In the genomic region with DNA sequence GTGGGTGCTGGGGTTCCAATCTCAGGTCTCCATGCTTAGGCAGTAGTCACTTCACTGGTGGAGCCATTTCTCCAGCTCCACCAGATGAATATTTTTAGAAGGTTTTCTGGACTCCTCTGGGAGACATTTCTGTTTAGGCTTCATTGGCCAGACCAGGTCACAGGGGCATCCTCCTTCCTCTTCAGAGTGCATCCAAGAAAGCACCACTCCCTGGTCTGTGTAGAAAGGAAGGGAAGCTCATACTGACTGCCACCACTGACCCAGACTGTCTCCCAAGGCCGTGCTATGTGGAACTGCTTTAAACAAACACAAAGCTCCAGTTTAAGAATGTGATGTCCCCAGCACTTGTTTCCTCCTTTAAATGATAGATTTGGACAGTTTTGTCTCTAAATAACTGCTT, we compare ENCODE assay signal across 20 mouse cellular contexts. TPM values are rescaled to one million over a fixed set of nuclear protein-coding genes. Genes with fewer than 3 reads are reported as not detected.
DNase-seq lines count a peak whose midpoint lies in the region; ATAC-seq lines count a peak whose summit lies in the region.
"Had no signal": no experiment of that assay in that cellular context is flagged by ENCODE, and none has a peak within 500 bp of the region (broad histone marks: within the 10 kb centered on the region; RNA-seq: fewer than 3 reads in every experiment).

No protein-coding gene starts in this region.

- H3K4me2 ChIP-seq in kidney, embryonic 16.5 days (replicated peaks; ENCODE audit: low read depth, low read length) = no peak overlapping the region
- H3K4me2 ChIP-seq: hindbrain, embryonic 12.5 days; limb, embryonic 15.5 days; midbrain, embryonic 11.5 days had no signal

- H3K4me3 ChIP-seq in kidney, embryonic 16.5 days (ENCODE audit: low read length) = no peak overlapping the region
- H3K4me3 ChIP-seq: embryonic facial prominence, embryonic 10.5 days; gastrocnemius, adult 2 months; hindbrain, embryonic 12.5 days; limb, embryonic 15.5 days had no signal

- DNase-seq in adrenal gland, adult 2 months = peak; percentile 4
- DNase-seq in adrenal gland, postnatal 14 days = no peak
- peak; percentile 3 for DNase-seq in lung, postnatal 10 days
- DNase-seq in lung, postnatal 4 days = no peak
- DNase-seq in ovary, adult 18-20 months (ENCODE audit: low spot score) = no peak
- DNase-seq: cerebellum, adult 11-12 months; cerebellum, postnatal 36 days; gastrocnemius, adult 2 months; liver, postnatal 0 days; right cerebral cortex, postnatal 4 days; thymus, postnatal 14 days had no signal

- peaks cover 6% of the 10 kb centered on the region; the same call in 1 of the 2 replicates for H3K4me1 ChIP-seq in kidney, embryonic 16.5 days (ENCODE audit: insufficient read depth, low read length)
- H3K4me1 ChIP-seq: embryonic facial prominence, embryonic 10.5 days; hindbrain, embryonic 12.5 days; limb, embryonic 15.5 days had no signal

- H3K27ac ChIP-seq in kidney, embryonic 16.5 days (ENCODE audit: low read length) = peak overlapping the region; percentile 71; the same call in 1 of the 2 replicates
- H3K27ac ChIP-seq: embryonic facial prominence, embryonic 10.5 days; gastrocnemius, adult 2 months; hindbrain, embryonic 12.5 days; limb, embryonic 15.5 days; stomach, postnatal 0 days had no signal

- H3K9me3 ChIP-seq in kidney, embryonic 16.5 days (ENCODE audit: low read length) = no peaks in the 10 kb centered on the region
- H3K9me3 ChIP-seq: embryonic facial prominence, embryonic 10.5 days; hindbrain, embryonic 12.5 days; limb, embryonic 15.5 days had no signal

- H3K36me3 ChIP-seq in kidney, embryonic 16.5 days (ENCODE audit: insufficient read depth, low read length) = no peaks in the 10 kb centered on the region
- H3K36me3 ChIP-seq: embryonic facial prominence, embryonic 10.5 days; hindbrain, embryonic 12.5 days; limb, embryonic 15.5 days had no signal

- H3K9ac ChIP-seq in kidney, embryonic 16.5 days (replicated peaks; ENCODE audit: low read length) = no peak overlapping the region
- H3K9ac ChIP-seq: hindbrain, embryonic 12.5 days; limb, embryonic 15.5 days; liver, postnatal 0 days had no signal

- no peaks in the 10 kb centered on the region for H3K27me3 ChIP-seq in kidney, embryonic 16.5 days (ENCODE audit: insufficient read depth, low read length)
- H3K27me3 ChIP-seq: hindbrain, embryonic 12.5 days; limb, embryonic 15.5 days; Patski had no signal

- ATAC-seq in kidney, embryonic 16.5 days (ENCODE audit: low FRiP score, low TSS enrichment) = peak; percentile 78; the same call in 1 of the 2 replicates
- no peak for ATAC-seq in granulocyte monocyte progenitor cell, adult 5-6 weeks (replicated peaks; ENCODE audit: poor library complexity, severe bottlenecking)
- ATAC-seq: CD4-positive, CD25-positive, alpha-beta regulatory T cell, adult 4 months; liver, postnatal 0 days; Patski had no signal

- WGBS in kidney, embryonic 16.5 days = 4% methylated on average over 1 of the region's 1 CpGs

RNA-seq across cellular contexts. Expression of gene Nhsl1, which starts 29.3 kb away (rescaled TPM):
- total RNA-seq in adrenal gland, adult 2 months (2021) = 1 to 10 TPM; 3.7 to 4.3 TPM
- 1.5 and 2.2 TPM in 2 replicates for polyA plus RNA-seq in adrenal gland, adult 2 months (2012; rRNA removed)
- total RNA-seq in adrenal gland, postnatal 14 days (2021) = 6.5 and 6.6 TPM in 2 replicates
- 9.3 and 10.7 TPM in 2 replicates for polyA plus RNA-seq in kidney, embryonic 16.5 days (2015; fragmentation: Nextera tagmentation; extraction: Ambion mirVana)
- total RNA-seq in granulocyte monocyte progenitor cell, adult 5-6 weeks (2014; fragmentation: Nextera tagmentation) = 0.15 and 1.7 TPM in 2 replicates
- total RNA-seq in granulocyte monocyte progenitor cell, adult 5-6 weeks (2017) = 0.93 and 1.0 TPM in 2 replicates

RNA-seq across cellular contexts. Expression of gene Ccdc28a, which starts 54.7 kb away (rescaled TPM):
- 10 to 100 TPM; 10.5 to 12.2 TPM for total RNA-seq in adrenal gland, adult 2 months (2021)
- polyA plus RNA-seq in adrenal gland, adult 2 months (2012; rRNA removed) = 15.4 and 18.2 TPM in 2 replicates
- 8.1 and 9.8 TPM in 2 replicates for total RNA-seq in adrenal gland, postnatal 14 days (2021)
- 16.2 and 16.9 TPM in 2 replicates for polyA plus RNA-seq in kidney, embryonic 16.5 days (2015; fragmentation: Nextera tagmentation; extraction: Ambion mirVana)
- total RNA-seq in granulocyte monocyte progenitor cell, adult 5-6 weeks (2014; fragmentation: Nextera tagmentation) = 9.1 and 22.1 TPM in 2 replicates
- total RNA-seq in granulocyte monocyte progenitor cell, adult 5-6 weeks (2017) = 4.7 and 6.7 TPM in 2 replicates

Comparison
In these comparisons a context has a peak if more than half of its experiments do, and no peak if none do; other contexts are left out.
1. DNase-seq: peak in adrenal gland, adult 2 months (single experiment) and lung, postnatal 10 days (single experiment); none in adrenal gland, postnatal 14 days (single experiment), lung, postnatal 4 days (0 of 2) and ovary, adult 18-20 months (single experiment).